Mouse (Mus musculus) hindbrain, embryonic 10.5 days (tissue): ENCODE data around the gene Lrrc32. TPM values are rescaled to one million over a fixed set of nuclear protein-coding genes. Genes with fewer than 3 reads are reported as not detected.

ENCODE experiments used
- DNase-seq: peaks from one replicate; pipeline ENCODE4 v3.0.0-alpha.2; 2017; ENCODE audit warnings: low spot score
- H3K27ac ChIP-seq: fragments of 300-500 bp; sonication (generic); 2 replicates; pipeline ENCODE4 v1.5.1; 2016; ENCODE audit warnings: mild to moderate bottlenecking, moderate library complexity
- H3K27me3 ChIP-seq: fragments of 300-500 bp; sonication (generic); 2 replicates; pipeline ENCODE4 v1.6.1; 2016; ENCODE audit warnings: mild to moderate bottlenecking; ENCODE audit not compliant: poor library complexity, insufficient read depth, severe bottlenecking
- H3K36me3 ChIP-seq: fragments of 300-500 bp; sonication (generic); 2 replicates; pipeline ENCODE4 v1.6.1; 2016; ENCODE audit warnings: mild to moderate bottlenecking, moderate library complexity
- H3K4me1 ChIP-seq: fragments of 300-500 bp; sonication (generic); replicated peaks from 2 replicates; pipeline ENCODE4 v1.6.1; 2016; ENCODE audit warnings: mild to moderate bottlenecking
- H3K4me3 ChIP-seq: fragments of 300-500 bp; sonication (generic); 2 replicates; pipeline ENCODE4 v1.5.1; 2016; ENCODE audit warnings: mild to moderate bottlenecking, moderate library complexity
- H3K9me3 ChIP-seq: fragments of 300-500 bp; sonication (generic); 2 replicates; pipeline ENCODE4 v1.6.1; 2016; ENCODE audit warnings: mild to moderate bottlenecking, moderate library complexity
- whole genome bisulfite sequencing: fragments of 180-500 bp; shearing (Covaris S2); methylation state at CpG from one replicate; pipeline ENCODE4 v1.1.7; 2016; 5-methylcytosine and 5-hydroxymethylcytosine counted together
- polyA plus RNA-seq: library from polyadenylated mRNA; unstranded; fragments of >200 nt; fragmentation: Nextera tagmentation; extraction: Ambion mirVana; gene quantifications from 2 replicates; pipeline ENCODE4 v1.2.1, GENCODE M21; 2016

Gene Lrrc32
- polyA plus RNA-seq, 1 experiment from 2014 or later = 6.0 TPM

DNA sequence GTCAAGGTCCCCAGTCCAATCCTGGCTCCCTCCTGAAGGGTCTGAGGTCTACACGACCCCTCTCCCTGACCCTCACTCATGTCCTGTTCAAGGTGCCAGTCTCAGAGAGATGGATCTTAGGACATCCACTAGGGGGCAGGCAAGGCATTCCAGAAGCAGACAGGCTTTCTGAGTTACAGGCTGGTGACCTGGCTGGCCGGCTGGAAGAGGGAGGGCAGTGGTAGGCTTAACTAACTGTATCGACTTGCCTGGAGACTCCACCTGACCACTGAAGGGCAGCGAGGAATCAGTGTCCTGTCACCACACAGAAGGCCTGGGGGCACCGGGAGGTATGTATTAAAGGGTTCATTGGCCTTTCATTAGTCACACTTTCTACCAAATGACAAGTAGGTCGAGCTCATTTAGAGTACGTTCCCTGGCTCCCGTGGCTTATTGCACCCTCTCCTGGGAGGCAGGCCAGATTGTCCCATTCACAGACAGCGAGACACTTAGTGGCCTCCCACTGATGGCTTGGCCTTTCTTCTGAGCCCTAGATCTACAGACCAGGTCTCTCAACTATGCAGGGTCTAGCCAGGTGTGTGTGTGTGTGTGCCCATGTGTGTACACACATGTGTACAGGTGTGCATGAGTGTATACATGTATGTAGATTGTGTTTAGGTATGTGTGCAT, 7.9 kb upstream of the Lrrc32 start:
- Histone ChIP-seq H3K9me3 (no peaks in the 10 kb centered on the region), H3K36me3 (no peaks in the 10 kb centered on the region), H3K27ac (no peak overlapping the region), H3K4me1 (peaks cover 20% of the 10 kb centered on the region), H3K4me3 (no peak overlapping the region), H3K27me3 (peaks cover 4% of the 10 kb centered on the region; the same call in 1 of the 2 replicates)
- DNase-seq = peak; percentile 83
- WGBS = 20% methylated on average over 9 of the region's 9 CpGs

DNA sequence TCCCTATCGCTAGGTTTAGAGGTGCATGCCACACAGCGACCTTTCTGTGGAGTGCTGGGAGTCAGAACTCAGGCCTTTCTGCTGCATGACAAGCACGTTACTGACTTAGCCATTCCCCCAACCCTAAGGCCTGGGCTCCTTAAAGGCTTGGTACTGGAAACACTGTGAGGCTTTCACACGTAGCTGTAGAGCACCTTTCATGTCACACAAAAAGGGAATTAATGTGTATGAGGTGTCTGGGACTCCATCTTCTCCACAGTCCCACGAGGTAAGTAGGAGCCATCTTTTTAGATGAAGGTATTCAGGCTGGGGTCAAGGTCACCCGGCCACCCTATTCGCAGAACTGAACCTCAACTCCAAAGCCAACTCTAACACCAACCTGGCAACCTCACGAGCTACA, 7.2 kb upstream of the Lrrc32 start:
- no peak overlapping the region for H3K4me3 ChIP-seq
- peaks cover 26% of the 10 kb centered on the region for H3K4me1 ChIP-seq
- H3K9me3 ChIP-seq = no peaks in the 10 kb centered on the region
- 86% methylated on average over 8 of the region's 8 CpGs for WGBS
- H3K36me3 ChIP-seq = no peaks in the 10 kb centered on the region
- no peak for DNase-seq
- H3K27ac ChIP-seq = no peak overlapping the region
- H3K27me3 ChIP-seq = peaks cover 4% of the 10 kb centered on the region; the same call in 1 of the 2 replicates

DNA sequence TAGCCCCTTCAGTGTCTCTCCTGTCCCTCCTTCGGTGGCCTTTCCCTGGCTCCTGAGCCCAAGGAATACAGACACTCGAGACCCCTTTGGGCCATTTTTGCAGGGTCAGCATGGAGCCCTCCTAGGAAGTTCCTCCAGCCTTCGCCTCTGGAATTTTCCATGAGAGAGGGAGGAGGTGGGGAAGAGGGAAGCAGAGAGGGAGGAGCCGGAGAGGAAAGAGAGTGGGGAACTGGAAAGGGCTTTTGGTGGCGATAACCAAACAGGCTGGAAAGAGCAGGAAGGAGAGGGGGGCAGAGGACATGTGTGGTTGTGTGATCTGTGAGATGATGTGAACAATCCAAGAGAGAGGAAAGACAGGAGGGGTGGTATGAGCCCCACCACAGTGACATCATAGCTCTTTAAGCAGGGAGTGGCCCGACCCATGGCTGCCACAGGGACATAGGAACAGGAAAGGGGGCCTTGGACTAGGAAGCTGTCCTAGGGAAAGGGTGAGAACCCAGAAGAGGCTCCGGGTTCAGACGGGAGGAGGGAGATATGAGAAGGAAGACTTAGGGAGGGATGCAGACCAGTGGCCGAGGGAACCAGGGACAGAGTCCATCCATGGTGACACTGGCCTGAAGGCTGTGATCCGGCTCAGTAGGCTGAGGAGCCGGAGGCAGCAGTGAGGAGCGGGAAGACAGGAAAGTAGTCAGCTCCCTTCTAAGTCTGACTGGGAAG, 6.4 kb upstream of the Lrrc32 start:
- Histone ChIP-seq H3K27ac (peak overlapping the region; percentile 54), H3K36me3 (no peaks in the 10 kb centered on the region), H3K4me3 (no peak overlapping the region), H3K4me1 (peaks cover 30% of the 10 kb centered on the region), H3K27me3 (peaks cover 4% of the 10 kb centered on the region; the same call in 1 of the 2 replicates), H3K9me3 (no peaks in the 10 kb centered on the region)
- no peak for DNase-seq
- 60% methylated on average over 12 of the region's 12 CpGs for WGBS

DNA sequence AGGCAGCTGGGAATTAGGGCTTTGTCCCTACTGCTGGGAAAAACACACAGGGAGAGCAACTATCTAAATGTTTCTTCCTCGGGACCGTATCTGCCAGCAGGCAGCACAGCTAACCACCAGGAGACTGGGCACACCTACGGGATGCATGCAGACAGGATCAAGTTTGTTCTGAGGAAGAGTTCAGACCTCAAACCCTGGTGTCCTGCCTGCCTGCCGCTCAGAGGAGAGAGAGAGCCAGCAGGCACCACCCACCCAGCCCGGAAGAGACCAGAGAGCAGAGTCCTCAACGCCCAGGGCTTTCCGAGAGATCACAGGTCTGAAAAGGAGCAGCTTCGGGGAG, 5.8 kb upstream of the Lrrc32 start:
- no peaks in the 10 kb centered on the region for H3K36me3 ChIP-seq
- H3K27ac ChIP-seq = peak overlapping the region; percentile 54
- H3K27me3 ChIP-seq = peaks cover 9% of the 10 kb centered on the region
- no peak overlapping the region for H3K4me3 ChIP-seq
- 32% methylated on average over 8 of the region's 8 CpGs for WGBS
- H3K4me1 ChIP-seq = peaks cover 34% of the 10 kb centered on the region
- no peak for DNase-seq
- no peaks in the 10 kb centered on the region for H3K9me3 ChIP-seq

DNA sequence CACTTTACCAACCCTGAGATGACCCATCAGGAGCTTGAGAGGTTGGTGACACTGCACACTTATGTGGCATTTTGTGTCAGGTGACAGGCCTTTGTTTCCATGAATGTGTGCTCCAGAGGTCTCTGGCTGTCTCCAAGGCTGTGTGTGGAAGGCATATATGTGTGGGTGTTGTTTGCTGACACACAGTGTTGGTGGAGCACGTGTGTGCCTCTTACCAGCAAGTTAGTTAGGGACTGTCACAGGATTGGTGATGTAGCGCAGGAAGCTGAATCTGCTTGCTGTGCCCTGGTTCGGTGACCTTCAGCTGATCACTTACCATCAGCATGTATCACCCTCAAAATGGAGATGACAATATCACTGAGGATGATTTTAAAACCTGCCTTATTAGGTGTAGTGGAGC, 4.2 kb upstream of the Lrrc32 start:
- 82% methylated on average over 3 of the region's 3 CpGs for WGBS
- Histone ChIP-seq H3K36me3 (no peaks in the 10 kb centered on the region), H3K4me3 (no peak overlapping the region), H3K9me3 (no peaks in the 10 kb centered on the region), H3K27ac (no peak overlapping the region), H3K4me1 (peaks cover 50% of the 10 kb centered on the region), H3K27me3 (peaks cover 21% of the 10 kb centered on the region)
- no peak for DNase-seq

DNA sequence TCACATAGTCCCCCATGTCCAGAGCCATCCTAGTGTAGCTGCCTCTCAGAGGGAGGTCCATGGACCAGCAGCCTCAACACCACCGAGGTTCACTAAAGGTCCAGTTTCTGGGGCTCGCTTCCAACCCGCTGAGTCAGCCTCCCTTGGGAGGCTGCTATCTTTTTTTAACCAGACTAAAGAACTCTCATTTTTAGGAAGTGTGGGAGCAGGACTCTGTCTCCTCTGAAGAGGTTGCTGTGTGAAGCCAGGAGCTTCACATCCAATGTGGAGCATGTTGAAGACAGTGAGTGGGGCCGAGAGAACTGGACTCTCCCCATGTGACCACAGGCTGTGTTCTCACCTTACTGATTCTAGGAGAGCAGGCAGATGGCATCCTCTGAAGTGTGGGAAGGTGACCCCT, 3.6 kb upstream of the Lrrc32 start:
- 87% methylated on average over 4 of the region's 4 CpGs for WGBS
- Histone ChIP-seq H3K4me3 (no peak overlapping the region), H3K9me3 (no peaks in the 10 kb centered on the region), H3K36me3 (no peaks in the 10 kb centered on the region), H3K27me3 (peaks cover 25% of the 10 kb centered on the region), H3K4me1 (peaks cover 57% of the 10 kb centered on the region), H3K27ac (no peak overlapping the region)
- DNase-seq = no peak

DNA sequence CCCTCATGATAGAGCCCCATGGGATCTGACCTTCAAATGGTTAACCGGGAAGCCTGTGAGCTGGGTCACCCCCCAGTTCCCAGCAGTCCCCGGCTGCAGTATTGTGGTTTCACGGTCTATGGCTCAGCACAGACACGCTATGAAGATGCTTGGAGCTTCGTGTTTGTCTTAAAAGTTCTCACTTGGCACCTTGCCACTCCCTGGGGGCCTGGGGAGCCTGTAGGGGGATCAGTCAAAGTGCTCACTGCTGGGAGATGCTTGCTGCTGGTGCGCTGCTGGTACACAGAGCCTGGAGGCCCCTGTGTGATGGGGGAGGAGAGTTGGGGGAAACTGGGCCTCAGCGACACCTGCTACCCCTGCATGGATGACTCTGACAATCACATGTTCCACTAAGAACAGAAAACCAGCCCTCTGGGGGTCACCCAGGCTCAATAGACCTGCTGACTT, 2.6 kb upstream of the Lrrc32 start:
- peak overlapping the region; percentile 19; the same call in 1 of the 2 replicates for H3K27ac ChIP-seq

DNA sequence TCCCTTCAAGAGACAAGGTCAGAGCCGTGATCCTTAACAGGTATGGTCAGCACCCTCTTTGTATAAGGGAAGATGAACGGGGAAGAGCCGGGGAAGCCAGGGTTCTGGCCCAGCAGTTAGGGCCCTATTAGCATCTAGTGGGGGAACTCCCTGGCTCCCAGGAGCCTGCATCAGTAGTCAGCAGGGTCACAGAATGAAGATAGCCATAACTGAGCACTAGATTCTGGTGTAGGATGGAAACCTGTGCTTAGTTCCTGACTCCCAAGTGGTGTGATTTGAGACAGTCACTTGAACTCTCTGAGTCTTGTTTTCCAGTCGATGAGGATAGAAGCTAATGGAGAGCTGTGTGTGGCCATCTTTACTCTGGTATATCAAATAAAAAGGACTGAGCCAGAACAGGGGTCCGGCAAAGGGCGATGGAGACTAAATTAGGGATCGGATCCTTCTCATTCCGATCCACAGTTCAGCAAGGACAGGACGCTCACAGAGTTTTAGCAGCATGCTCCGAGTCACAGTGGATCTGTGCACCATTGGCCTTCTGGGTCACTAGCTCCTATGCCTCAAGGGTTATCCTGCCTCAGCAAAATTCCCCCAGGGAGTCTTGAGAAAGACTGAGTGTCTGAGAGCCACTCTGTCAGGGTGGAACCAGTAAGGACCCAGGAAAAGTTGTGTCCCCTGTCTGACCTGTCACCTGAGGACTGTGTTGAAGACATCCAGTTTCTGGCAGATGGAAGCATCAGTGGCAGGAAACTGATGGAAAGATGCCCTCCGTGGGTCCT, 1.7 kb upstream of the Lrrc32 start:
- Histone ChIP-seq H3K27ac (no peak overlapping the region), H3K27me3 (peaks cover 41% of the 10 kb centered on the region), H3K4me1 (peaks cover 50% of the 10 kb centered on the region), H3K9me3 (no peaks in the 10 kb centered on the region), H3K36me3 (no peaks in the 10 kb centered on the region), H3K4me3 (no peak overlapping the region)
- no peak for DNase-seq
- 88% methylated on average over 11 of the region's 11 CpGs for WGBS

More for the DNA sequence above, 2.6 kb upstream of the Lrrc32 start:
- DNase-seq = no peak
- Histone ChIP-seq H3K4me1 (peaks cover 53% of the 10 kb centered on the region), H3K27me3 (peaks cover 34% of the 10 kb centered on the region), H3K4me3 (no peak overlapping the region), H3K9me3 (no peaks in the 10 kb centered on the region), H3K36me3 (no peaks in the 10 kb centered on the region)
- 71% methylated on average over 7 of the region's 7 CpGs for WGBS

DNA sequence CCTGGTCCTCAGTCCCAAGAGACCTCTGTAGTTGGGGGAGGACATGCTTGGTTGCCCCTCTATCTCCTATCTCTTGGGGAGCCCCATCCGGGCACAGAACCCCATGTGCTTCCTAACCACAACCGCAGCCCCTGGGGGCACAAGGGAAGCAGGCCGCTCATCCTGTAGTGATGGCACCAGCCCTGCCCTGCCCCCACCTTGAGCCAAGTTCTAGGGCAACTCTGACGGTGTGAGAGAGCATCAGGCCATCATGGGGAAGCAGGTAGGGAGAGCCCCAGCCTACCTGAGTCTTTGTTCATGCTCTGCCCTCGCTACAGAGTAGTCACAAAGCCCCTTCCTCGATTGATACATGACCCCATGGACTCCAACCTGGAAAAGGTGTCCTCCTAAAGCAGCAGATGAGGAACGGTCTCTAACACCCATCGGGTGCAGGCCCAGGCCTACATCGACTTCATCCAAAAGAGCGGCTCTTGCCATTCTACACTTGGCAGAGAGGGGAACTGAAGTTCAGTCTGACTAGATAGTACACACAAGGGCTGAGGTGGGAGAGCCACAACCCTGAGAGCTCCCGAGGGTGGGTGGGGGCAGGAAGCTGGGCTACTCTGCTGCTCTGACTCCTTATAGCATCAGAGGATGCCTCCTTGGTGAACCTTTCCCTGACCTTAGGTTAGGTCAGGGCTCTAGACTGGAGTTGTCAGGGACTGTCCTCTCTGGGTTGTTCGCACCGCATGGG, 519 bp upstream of the Lrrc32 start:
- 88% methylated on average over 13 of the region's 13 CpGs for WGBS
- Histone ChIP-seq H3K4me1 (peaks cover 46% of the 10 kb centered on the region), H3K27me3 (peaks cover 45% of the 10 kb centered on the region), H3K36me3 (no peaks in the 10 kb centered on the region), H3K4me3 (no peak overlapping the region; the same call in 1 of the 2 replicates), H3K9me3 (no peaks in the 10 kb centered on the region), H3K27ac (no peak overlapping the region)
- no peak for DNase-seq

DNA sequence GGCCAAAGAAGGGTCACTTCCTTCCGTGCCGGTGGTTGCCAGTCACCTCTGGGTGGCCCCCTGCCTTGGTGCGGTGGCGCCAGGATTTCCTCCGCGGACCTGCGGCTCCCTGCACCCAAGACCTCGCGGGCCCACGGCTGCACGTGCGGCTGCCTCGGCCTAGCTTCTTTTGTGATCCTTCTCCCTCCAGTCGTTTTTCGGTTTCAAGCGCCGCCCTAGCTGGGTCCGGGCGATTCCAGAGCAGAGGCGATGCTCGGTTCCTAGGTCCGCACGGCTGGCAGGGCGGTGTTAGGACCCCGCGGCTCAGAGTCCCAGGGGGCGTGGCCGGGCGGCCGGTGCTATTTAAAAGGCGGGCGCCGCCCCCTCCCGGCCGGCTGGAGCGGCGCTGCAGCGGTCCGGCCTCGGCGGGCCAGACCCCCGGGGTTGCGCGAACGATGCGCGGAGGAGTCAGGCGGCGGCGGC, 571 bp downstream of the Lrrc32 start:
- Histone ChIP-seq H3K27me3 (peaks cover 45% of the 10 kb centered on the region), H3K4me1 (peaks cover 54% of the 10 kb centered on the region), H3K27ac (peak overlapping the region; percentile 83), H3K4me3 (peak overlapping the region; percentile 60), H3K36me3 (no peaks in the 10 kb centered on the region), H3K9me3 (no peaks in the 10 kb centered on the region)
- DNase-seq = peak; percentile 79
- under 1% methylated on average over 50 of the region's 50 CpGs for WGBS

DNA sequence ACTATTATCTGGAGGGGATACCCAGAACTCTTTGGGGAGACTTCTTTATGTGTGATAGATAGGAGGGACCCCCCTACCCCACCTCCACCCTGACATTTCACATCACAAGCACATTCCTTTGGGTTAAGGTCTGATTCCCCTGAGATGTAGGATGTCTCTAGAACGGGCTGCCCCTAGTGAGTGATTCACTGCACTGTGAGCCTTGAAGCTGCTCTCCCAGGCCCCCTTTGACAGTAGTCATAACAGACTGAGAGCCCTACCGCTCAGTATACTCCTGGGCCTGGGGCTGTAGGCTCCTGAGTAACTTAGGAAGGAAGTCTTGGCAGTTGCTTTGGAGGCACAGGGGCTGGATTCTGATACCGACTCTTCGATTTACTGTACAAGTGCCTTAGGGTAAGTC, 1.2 kb downstream of the Lrrc32 start:
- H3K36me3 ChIP-seq = no peaks in the 10 kb centered on the region
- H3K4me1 ChIP-seq = peaks cover 60% of the 10 kb centered on the region
- no peak for DNase-seq
- peak overlapping the region; percentile 60 for H3K4me3 ChIP-seq
- no peaks in the 10 kb centered on the region for H3K9me3 ChIP-seq
- 70% methylated on average over 4 of the region's 4 CpGs for WGBS
- peak overlapping the region; percentile 83; the same call in 1 of the 2 replicates for H3K27ac ChIP-seq
- peaks cover 45% of the 10 kb centered on the region for H3K27me3 ChIP-seq

DNA sequence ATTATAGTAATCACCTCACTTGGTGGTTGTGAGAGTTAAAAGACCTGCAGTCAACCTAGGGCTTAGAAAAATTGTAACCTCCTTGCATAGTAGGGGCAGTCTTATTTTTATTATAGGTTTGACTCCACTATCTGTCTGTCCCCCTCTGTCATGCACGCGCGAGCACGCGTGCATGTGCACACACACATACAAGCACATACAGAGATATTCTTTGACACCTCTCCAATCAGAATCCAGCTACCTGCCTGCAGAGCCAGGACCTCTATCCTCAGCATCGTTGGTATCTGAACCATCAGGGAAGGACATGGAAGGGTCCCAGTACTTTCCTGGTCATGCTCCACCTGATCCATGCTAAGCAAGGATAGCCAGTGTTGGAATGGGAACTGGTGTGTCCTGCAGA, 1.8 kb downstream of the Lrrc32 start:
- Histone ChIP-seq H3K4me3 (peak overlapping the region; percentile 60; the same call in 1 of the 2 replicates), H3K27ac (no peak overlapping the region), H3K36me3 (no peaks in the 10 kb centered on the region), H3K4me1 (peaks cover 64% of the 10 kb centered on the region), H3K27me3 (peaks cover 45% of the 10 kb centered on the region), H3K9me3 (no peaks in the 10 kb centered on the region)
- 96% methylated on average over 6 of the region's 6 CpGs for WGBS
- no peak for DNase-seq
